Mouse (Mus musculus) testis, adult 2 months (tissue): ENCODE measurements around the gene Ppp2r5b.

Source experiments
- CTCF ChIP-seq: fragments of 200-500 bp; IDR thresholded peaks from 2 replicates; pipeline ENCODE4 v1.5.1; 2012; ENCODE audit warnings: low read depth, mild to moderate bottlenecking, inconsistent platforms, low read length, moderate library complexity; ENCODE audit not compliant: control insufficient read depth, insufficient read depth, insufficient replicate concordance
- POLR2A ChIP-seq: fragments of 200-500 bp; IDR thresholded peaks from 2 replicates; pipeline ENCODE4 v1.6.1; 2012; ENCODE audit warnings: low read depth, mild to moderate bottlenecking, inconsistent platforms, low read length, moderate library complexity; ENCODE audit not compliant: control insufficient read depth

GRCm38 (mm10) chr19:6264200-6264599 lies 28.5 kb upstream of the Ppp2r5b start:
- TF ChIP-seq POLR2A = no peak
- TF ChIP-seq CTCF = no peak
